Mouse (Mus musculus) kidney, adult 18-20 months (tissue): ENCODE data around the gene Rsph3b.
"Not testable (repeated sequence)": the region's sequence is repeated elsewhere in the genome, so short reads cannot be mapped to it uniquely, and the experiment has no call there.

Experiments
- DNase-seq: peaks from one replicate; pipeline ENCODE4 v3.0.0; 2021

Rsph3b gene

GRCm38 (mm10) chr17:6947984-6948768 lies at the start of gene Rsph3b:
TSS of gene Rsph3b (minus strand) at chr17:6948682.
- DNase-seq: peak; percentile 91

- DNase-seq: not testable (repeated sequence)
These were observed 49.5 kb upstream of the Rsph3b start for GRCm38 (mm10) chr17:6997778-6998490.

- DNase-seq: not testable (repeated sequence)
These were observed 48.3 kb upstream of the Rsph3b start for GRCm38 (mm10) chr17:6996826-6997225.

- DNase-seq: not testable (repeated sequence)
These were observed 47.0 kb upstream of the Rsph3b start for GRCm38 (mm10) chr17:6995504-6995903.

- DNase-seq: not testable (repeated sequence)
These were observed 37.6 kb upstream of the Rsph3b start for GRCm38 (mm10) chr17:6986118-6986517.

- peak; percentile 12 for DNase-seq
These were observed 31.7 kb upstream of the Rsph3b start for GRCm38 (mm10) chr17:6980144-6980543.

GRCm38 (mm10) chr17:6979380-6979779 lies 30.9 kb upstream of the Rsph3b start:
- not testable (repeated sequence) for DNase-seq

GRCm38 (mm10) chr17:6978287-6979248 lies 30.1 kb upstream of the Rsph3b start, which contains the start of gene Gm49721:
TSS of gene Gm49721 (plus strand) at chr17:6978904.
- DNase-seq: peak; percentile 86

- not testable (repeated sequence) for DNase-seq
These were observed 26.5 kb upstream of the Rsph3b start for GRCm38 (mm10) chr17:6974985-6975384.

GRCm38 (mm10) chr17:6972836-6973396 lies 24.4 kb upstream of the Rsph3b start:
- DNase-seq: not testable (repeated sequence)

GRCm38 (mm10) chr17:6971238-6971637 lies 22.8 kb upstream of the Rsph3b start:
- DNase-seq: peak; percentile 32

GRCm38 (mm10) chr17:6970334-6970733 lies 21.9 kb upstream of the Rsph3b start, which contains the start of gene Rnaset2b:
TSS of gene Rnaset2b (plus strand) at chr17:6970634.
- DNase-seq: not testable (repeated sequence)

GRCm38 (mm10) chr17:6967673-6968072 lies 19.2 kb upstream of the Rsph3b start:
- DNase-seq: not testable (repeated sequence)

GRCm38 (mm10) chr17:6965364-6965763 lies 16.9 kb upstream of the Rsph3b start:
- DNase-seq: peak; percentile 49

- not testable (repeated sequence) for DNase-seq
These were observed 14.5 kb upstream of the Rsph3b start for GRCm38 (mm10) chr17:6962936-6963335.

GRCm38 (mm10) chr17:6962339-6962738 lies 13.9 kb upstream of the Rsph3b start:
- not testable (repeated sequence) for DNase-seq

GRCm38 (mm10) chr17:6961181-6962000 lies 12.9 kb upstream of the Rsph3b start:
- peak; percentile 72 for DNase-seq

- peak; percentile 71 for DNase-seq
These were observed 12.3 kb upstream of the Rsph3b start, which contains the start of gene Tagap1 for GRCm38 (mm10) chr17:6960776-6961175. TSS of gene Tagap1 (minus strand) at chr17:6961156.

GRCm38 (mm10) chr17:6960349-6960748 lies 11.9 kb upstream of the Rsph3b start:
- not testable (repeated sequence) for DNase-seq

GRCm38 (mm10) chr17:6959543-6960259 lies 11.2 kb upstream of the Rsph3b start:
- peak; percentile 47 for DNase-seq
